Mouse (Mus musculus) ES-Bruce4 (cell line): ENCODE measurements around the gene Snx32.

Source experiments
- CTCF ChIP-seq: IDR thresholded peaks from one replicate; pipeline ENCODE4 v1.8.1; 2011; ENCODE audit warnings: low read depth, low read length
- POLR2A ChIP-seq: IDR thresholded peaks from one replicate; pipeline ENCODE4 v1.8.1; 2011; ENCODE audit warnings: low read length; ENCODE audit not compliant: insufficient read depth

DNA sequence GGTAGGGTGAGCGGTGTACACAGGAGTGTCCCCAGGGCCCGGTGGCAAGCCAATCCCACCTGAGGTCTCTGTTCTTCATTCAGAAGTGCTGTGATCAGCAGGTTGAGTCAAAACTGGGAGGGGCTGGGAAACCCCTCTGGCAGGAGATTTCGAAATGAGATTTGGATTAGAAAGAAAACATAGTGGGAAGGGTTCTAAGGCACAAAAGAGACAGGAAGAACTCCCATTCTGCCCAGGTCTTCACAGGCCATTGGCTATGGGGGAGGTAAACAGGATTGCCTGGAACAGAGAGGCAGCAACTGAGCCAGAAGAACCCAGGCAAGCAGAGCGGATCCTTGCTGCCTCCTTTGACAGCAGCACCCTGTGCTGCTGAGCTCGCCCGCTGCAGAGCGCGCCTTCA is 28.4 kb upstream of the Snx32 start:
- no peak for TF ChIP-seq CTCF
- no peak for TF ChIP-seq POLR2A
